Mouse (Mus musculus) small intestine, adult 2 months (tissue): ENCODE results near the gene Tulp4.

Experiments used
- CTCF ChIP-seq: fragments of 200-500 bp; IDR thresholded peaks from 2 replicates; pipeline ENCODE4 v1.5.1; 2012; ENCODE audit warnings: low read depth, mild to moderate bottlenecking, control low read depth, inconsistent platforms, low read length, moderate library complexity, mixed read lengths; ENCODE audit not compliant: insufficient replicate concordance, insufficient read length; ENCODE audit errors: extremely low read depth
- POLR2A ChIP-seq: fragments of 200-500 bp; IDR thresholded peaks from 2 replicates; pipeline ENCODE4 v1.6.1; 2012; ENCODE audit warnings: low read depth, mild to moderate bottlenecking, control low read depth, inconsistent platforms, low read length, moderate library complexity

- TF ChIP-seq CTCF (no peak), POLR2A (no peak)
These were observed 11.0 kb downstream of the Tulp4 start for GRCm38 (mm10) chr17:6117148-6117725.
